Mouse (Mus musculus): ENCODE measurements at regions not wholly inside any gene's neighbourhood (a gene's known extent, or its start where the extent isn't known, plus 50 kb on each side); places are given as distances from the start of the nearest gene placed in this dataset.

DNA sequence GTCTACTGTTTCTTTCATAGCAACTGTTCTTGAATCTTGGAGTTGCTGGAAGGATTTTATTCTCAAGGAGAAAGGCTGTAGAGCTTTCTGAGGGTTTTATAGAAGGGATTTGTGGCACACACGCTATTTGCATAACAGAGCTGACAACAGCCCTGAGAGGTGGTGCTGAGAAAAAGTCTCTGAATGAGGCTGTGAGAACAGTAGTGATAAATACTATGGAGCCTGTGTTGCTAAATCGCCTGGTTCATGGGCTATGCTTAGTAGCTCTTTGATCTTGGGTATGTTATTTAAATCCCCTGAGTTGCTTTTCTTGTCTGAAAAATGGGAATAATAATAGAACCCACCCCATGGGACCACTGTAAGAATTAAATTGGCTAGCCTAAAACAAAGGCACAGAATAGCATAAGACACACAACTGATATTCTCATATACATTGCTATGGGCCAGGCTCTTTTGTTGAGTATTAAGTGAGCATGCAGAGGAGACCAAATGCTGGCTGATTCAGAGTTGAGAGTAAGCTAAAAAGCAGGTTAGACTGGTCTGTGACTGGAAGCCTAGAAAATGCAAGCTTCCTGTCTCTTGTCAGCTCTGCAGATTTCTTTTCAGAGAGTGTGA lies 116.0 kb downstream of the Nus1 start:
- TF ChIP-seq POLR2A (IDR thresholded peaks at IDR 0.05; ENCODE audit: extremely low read depth, insufficient read depth, low read length): no peak
- TF ChIP-seq CTCF (IDR thresholded peaks at IDR 0.05; ENCODE audit: extremely low read depth, insufficient read depth, low read length): no peak

All from cortical plate, adult 2 months (tissue).